Mouse (Mus musculus) CH12.LX (cell line): ENCODE measurements around the gene Zeb2. TPM values are rescaled to one million over a fixed set of nuclear protein-coding genes. Genes with fewer than 3 reads are reported as not detected.

Experiments used
- DNase-seq: peaks from one replicate; pipeline ENCODE4 v3.0.0-alpha.2; 2013; ENCODE audit errors: extremely low read depth
- H3K27ac ChIP-seq: 2 replicates; pipeline ENCODE4 v1.5.1; 2012; ENCODE audit warnings: low read depth, mild to moderate bottlenecking, control low read depth, moderate library complexity; ENCODE audit not compliant: insufficient read depth
- H3K27me3 ChIP-seq: replicated peaks from 2 replicates; pipeline ENCODE3; 2012; ENCODE audit warnings: inconsistent platforms
- H3K36me3 ChIP-seq, 2 experiments: replicated peaks in 1 of 2; 2 replicates each; pipeline versions ENCODE3 to v1.6.1; 2012; ENCODE audit warnings: inconsistent platforms in 1 of 2, low read length in 1 of 2, mild to moderate bottlenecking in 1 of 2, mixed read lengths in 1 of 2, moderate library complexity in 1 of 2; ENCODE audit not compliant: control insufficient read depth in 1 of 2, insufficient read depth in 1 of 2
- H3K4me1 ChIP-seq, 2 experiments: 2 replicates each; pipeline ENCODE4 v1.6.1; 2012; ENCODE audit warnings: inconsistent platforms in 1 of 2, moderate library complexity in 1 of 2; ENCODE audit not compliant: insufficient read depth in 2 of 2, control insufficient read depth in 1 of 2
- H3K4me2 ChIP-seq: 2 replicates; pipeline ENCODE4 v1.6.1; 2012; ENCODE audit warnings: low read depth, mild to moderate bottlenecking, control low read depth; ENCODE audit not compliant: poor library complexity, insufficient read depth, severe bottlenecking
- H3K4me3 ChIP-seq, 3 experiments: fragments of 150-350 bp in 1 of 3; sonication (generic) in 1 of 3; replicated peaks in 1 of 3; 2 replicates each; pipeline versions ENCODE3 to v1.5.1; 2011 to 2012; ENCODE audit warnings: low read depth in 2 of 3, low read length in 2 of 3, mild to moderate bottlenecking in 2 of 3, moderate library complexity in 2 of 3, control low read depth in 1 of 3, improper control_type of control experiment in 1 of 3, inconsistent platforms in 1 of 3, mixed read lengths in 1 of 3; ENCODE audit not compliant: poor library complexity in 1 of 3
- H3K79me2 ChIP-seq: replicated peaks from 2 replicates; pipeline ENCODE4 v1.6.1; 2012; ENCODE audit warnings: mild to moderate bottlenecking, moderate library complexity; ENCODE audit not compliant: control insufficient read depth, poor library complexity, insufficient read depth, severe bottlenecking; ENCODE audit errors: extremely low read depth
- H3K9ac ChIP-seq: 2 replicates; pipeline ENCODE4 v1.6.1; 2012; ENCODE audit warnings: low read depth, mild to moderate bottlenecking, control low read depth, moderate library complexity; ENCODE audit not compliant: insufficient read depth
- H3K9me3 ChIP-seq: replicated peaks from 2 replicates; pipeline ENCODE3; 2012; ENCODE audit warnings: low read length, inconsistent platforms, mixed read lengths
- BHLHE40 ChIP-seq: IDR thresholded peaks from 2 replicates; pipeline ENCODE4 v1.6.1; 2011; ENCODE audit warnings: mild to moderate bottlenecking, low read depth, low read length, improper control_type of control experiment
- CHD1 ChIP-seq: IDR thresholded peaks from 2 replicates; pipeline ENCODE4 v1.6.1; 2012; ENCODE audit warnings: low read depth, low read length, improper control_type of control experiment, inconsistent platforms
- E2F4 ChIP-seq: IDR thresholded peaks from 2 replicates; pipeline ENCODE4 v1.6.1; 2011; ENCODE audit warnings: low read depth, low read length, improper control_type of control experiment; ENCODE audit not compliant: insufficient replicate concordance
- ELF1 ChIP-seq: IDR thresholded peaks from 2 replicates; pipeline ENCODE4 v1.6.1; 2014; ENCODE audit warnings: low read depth, mild to moderate bottlenecking, inconsistent platforms, low read length, improper control_type of control experiment
- EP300 ChIP-seq: IDR thresholded peaks from 2 replicates; pipeline ENCODE4 v1.6.1; 2011; ENCODE audit warnings: low read length, improper control_type of control experiment
- HCFC1 ChIP-seq: IDR thresholded peaks from 2 replicates; pipeline ENCODE4 v1.6.1; 2012; ENCODE audit warnings: low read depth, mild to moderate bottlenecking, inconsistent platforms, low read length, improper control_type of control experiment
- IRF4 ChIP-seq: IDR thresholded peaks from 2 replicates; pipeline ENCODE4 v1.6.1; 2014; ENCODE audit warnings: low read depth, mild to moderate bottlenecking, inconsistent platforms, low read length, improper control_type of control experiment
- JUN ChIP-seq: IDR thresholded peaks from 2 replicates; pipeline ENCODE4 v1.6.1; 2011; ENCODE audit warnings: low read depth, mild to moderate bottlenecking, low read length, improper control_type of control experiment, moderate library complexity; ENCODE audit not compliant: insufficient read depth
- KAT2A ChIP-seq: IDR thresholded peaks from 2 replicates; pipeline ENCODE4 v1.6.1; 2012; ENCODE audit warnings: low read length, improper control_type of control experiment, inconsistent platforms; ENCODE audit not compliant: insufficient replicate concordance
- MAFK ChIP-seq: IDR thresholded peaks from 2 replicates; pipeline ENCODE4 v1.6.1; 2011; ENCODE audit warnings: low read length, improper control_type of control experiment; ENCODE audit not compliant: insufficient replicate concordance
- MAX ChIP-seq: IDR thresholded peaks from 2 replicates; pipeline ENCODE4 v1.6.1; 2011; ENCODE audit warnings: low read length, improper control_type of control experiment
- MAZ ChIP-seq: IDR thresholded peaks from 2 replicates; pipeline ENCODE4 v1.6.1; 2012; ENCODE audit warnings: low read depth, mild to moderate bottlenecking, inconsistent platforms, low read length, improper control_type of control experiment, moderate library complexity
- MEF2A ChIP-seq: IDR thresholded peaks from 2 replicates; pipeline ENCODE4 v1.6.1; 2014; ENCODE audit warnings: low read depth, mild to moderate bottlenecking, inconsistent platforms, low read length, improper control_type of control experiment, borderline replicate concordance
- MXI1 ChIP-seq: IDR thresholded peaks from 2 replicates; pipeline ENCODE4 v1.6.1; 2011; ENCODE audit warnings: mild to moderate bottlenecking, low read depth, low read length, improper control_type of control experiment
- POLR2A ChIP-seq: IDR thresholded peaks from 2 replicates; pipeline ENCODE4 v1.6.1; 2011; ENCODE audit warnings: low read depth, mild to moderate bottlenecking, improper control_type of control experiment, low read length
- RCOR1 ChIP-seq: conservative IDR thresholded peaks from 2 replicates; pipeline ENCODE4 v1.6.1; 2012; ENCODE audit warnings: low read depth, mild to moderate bottlenecking, inconsistent platforms, low read length, improper control_type of control experiment
- SIN3A ChIP-seq: IDR thresholded peaks from 2 replicates; pipeline ENCODE4 v1.6.1; 2012; ENCODE audit warnings: low read length, improper control_type of control experiment, inconsistent platforms
- SMC3 ChIP-seq: IDR thresholded peaks from 2 replicates; pipeline ENCODE4 v1.6.1; 2011; ENCODE audit warnings: low read depth, low read length, improper control_type of control experiment
- TBP ChIP-seq: conservative IDR thresholded peaks from 2 replicates; pipeline ENCODE4 v1.6.1; 2011; ENCODE audit warnings: low read depth, low read length, improper control_type of control experiment
- TCF12 ChIP-seq: IDR thresholded peaks from 2 replicates; pipeline ENCODE4 v1.6.1; 2014; ENCODE audit warnings: low read depth, mild to moderate bottlenecking, inconsistent platforms, low read length, improper control_type of control experiment
- UBTF ChIP-seq: IDR thresholded peaks from 2 replicates; pipeline ENCODE4 v1.6.1; 2012; ENCODE audit warnings: low read depth, mild to moderate bottlenecking, inconsistent platforms, low read length, improper control_type of control experiment, moderate library complexity
- USF2 ChIP-seq: conservative IDR thresholded peaks from 2 replicates; pipeline ENCODE4 v1.6.1; 2011; ENCODE audit warnings: low read depth, low read length, improper control_type of control experiment
- ZC3H11A ChIP-seq: IDR thresholded peaks from 2 replicates; pipeline ENCODE4 v1.6.1; 2012; ENCODE audit warnings: low read depth, mild to moderate bottlenecking, inconsistent platforms, low read length, improper control_type of control experiment
- ZNF384 ChIP-seq: IDR thresholded peaks from 2 replicates; pipeline ENCODE4 v1.6.1; 2012; ENCODE audit warnings: low read depth, low read length, improper control_type of control experiment, inconsistent platforms
- dilution Hi-C: fragments of 300-500 bp; cut with MboI; formaldehyde crosslinking; loops from 2 replicates; pipeline ENCODE4 v1.14.3; 2020; ENCODE audit warnings: low sequenced_read_pairs; ENCODE audit not compliant: extremely low pct_unique_long_range_greater_than_20kb, extremely low pct_ligation_motif_present
- in situ Hi-C: fragments of 300-500 bp; cut with MboI; formaldehyde crosslinking; loops from 3 replicates; pipeline ENCODE4 v1.14.3; 2019; ENCODE audit warnings: low sequenced_read_pairs, low pct_ligation_motif_present, low pct_unique_long_range_greater_than_20kb, mixed read lengths
- polyA plus RNA-seq: library from polyadenylated mRNA; unstranded; fragments of >175 nt; gene quantifications from 2 replicates; pipeline ENCODE4 v1.2.1, GENCODE M21; 2012; ENCODE audit warnings: low read depth; ENCODE audit not compliant: insufficient read length
- total RNA-seq, 2 experiments: library from RNA; depleted of rRNA; stranded (reverse); fragments of 300-350 nt in 1 of 2; fragments of >200 nt in 1 of 2; gene quantifications; 2 replicates each; pipeline ENCODE4 v1.2.3; 2012 to 2014

Gene Zeb2
- total and polyA plus RNA-seq, 3 experiments = 12.9 to 25.8 (median 20.8) TPM

DNA sequence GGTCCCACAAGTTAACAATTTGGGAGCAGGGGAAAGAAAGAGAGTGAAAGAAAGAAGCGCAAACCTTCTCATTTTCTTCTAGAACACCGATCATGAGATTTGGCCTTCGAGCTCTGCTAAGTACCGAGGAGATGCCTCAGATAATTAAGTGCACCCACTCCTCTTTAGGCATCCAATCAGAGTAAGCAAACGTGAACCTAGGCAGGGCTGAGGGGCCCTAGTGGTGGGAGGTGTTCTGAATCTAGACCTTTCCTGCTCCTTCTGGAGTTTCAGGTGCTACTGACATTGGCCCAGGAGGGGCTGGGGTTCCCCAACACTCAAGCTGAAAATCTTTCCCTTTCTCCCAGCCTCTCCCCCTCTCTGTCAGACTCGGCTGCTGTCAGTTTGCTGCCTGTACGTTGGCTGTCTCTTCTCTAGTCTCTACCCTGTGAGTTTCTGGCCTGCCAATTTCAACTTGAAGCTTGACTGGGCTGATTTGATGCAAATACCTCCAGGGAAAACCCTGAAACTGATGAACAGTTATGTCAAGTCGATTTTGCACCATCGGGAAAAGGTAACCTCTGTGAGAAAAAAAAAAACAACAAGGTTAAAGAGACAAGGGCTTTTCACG is 20.5 kb downstream of the Zeb2 start:
- DNase-seq = no peak
- H3K36me3 ChIP-seq = peaks cover 25 to 40% of the 10 kb centered on the region in 2 experiments
- H3K27ac ChIP-seq = peak overlapping the region; percentile 51; the same call in 1 of the 2 replicates
- dilution Hi-C loops = no loop called here
- H3K9ac ChIP-seq = no peak overlapping the region; the same call in 1 of the 2 replicates
- no peaks in the 10 kb centered on the region for H3K9me3 ChIP-seq
- H3K79me2 ChIP-seq = peaks cover 83% of the 10 kb centered on the region
- TF ChIP-seq IRF4 (peak; percentile 34; the same call in 1 of the 2 replicates), POLR2A (peak; percentile 20; the same call in 1 of the 2 replicates), TCF12 (0 out of 2 replicates have a peak, but pooled peaks have one; percentile 14), CHD1 (0 out of 2 replicates have a peak, but pooled peaks have one; percentile 59), MEF2A (no peak), MAFK (no peak), RCOR1 (no peak), BHLHE40 (peak; percentile 38), ZC3H11A (no peak), EP300 (0 out of 2 replicates have a peak, but pooled peaks have one; percentile 26), KAT2A (no peak), UBTF (no peak), MAZ (no peak), MAX (no peak), ELF1 (no peak), E2F4 (no peak), MXI1 (no peak), SIN3A (peak; percentile 77), HCFC1 (no peak), ZNF384 (peak; percentile 63), SMC3 (peak; percentile 8; the same call in 1 of the 2 replicates), USF2 (no peak), TBP (no peak), JUN (no peak)
- peaks cover 10 to 79% of the 10 kb centered on the region in 2 experiments; a peak in 3 of 4 replicates for H3K4me1 ChIP-seq
- H3K27me3 ChIP-seq = no peaks in the 10 kb centered on the region
- H3K4me2 ChIP-seq = peak overlapping the region; percentile 93
- in situ Hi-C loops = no loop called here
- peak overlapping the region in 1 of 3 experiments; percentile 7 for H3K4me3 ChIP-seq
